Mouse (Mus musculus): ENCODE measurements around the gene Sfswap. TPM values are rescaled to one million over a fixed set of nuclear protein-coding genes. Genes with fewer than 3 reads are reported as not detected.
A peak's percentile ranks its signal among the peaks of the same experiment; 100 is the strongest.

The Sfswap gene
- polyA plus RNA-seq, 1 experiment from 2014 or later: 58.5 TPM

- Histone ChIP-seq H3K4me2 (ENCODE audit: low read length) (no peak overlapping the region), H3K4me1 (ENCODE audit: control insufficient read depth, insufficient read depth, low read length) (no peaks in the 10 kb centered on the region), H3K4me3 (replicated peaks; ENCODE audit: low read depth, low read length) (no peak overlapping the region), H3K9me3 (ENCODE audit: control insufficient read depth, low read length) (no peaks in the 10 kb centered on the region), H3K27ac (replicated peaks; ENCODE audit: low read depth, low read length) (no peak overlapping the region), H3K27me3 (ENCODE audit: control insufficient read depth, insufficient read depth, low read length) (no peaks in the 10 kb centered on the region), H3K9ac (replicated peaks; ENCODE audit: low read length) (no peak overlapping the region), H3K36me3 (ENCODE audit: control insufficient read depth, insufficient read depth, low read length) (peaks cover 30% of the 10 kb centered on the region)
- DNase-seq (no peak), ATAC-seq (ENCODE audit: low FRiP score, low TSS enrichment) (no peak)
- 95% methylated on average over 3 of the region's 3 CpGs for WGBS
Measured at GRCm38 (mm10) chr5:129535431-129535830, 34.4 kb downstream of the Sfswap start.

DNA sequence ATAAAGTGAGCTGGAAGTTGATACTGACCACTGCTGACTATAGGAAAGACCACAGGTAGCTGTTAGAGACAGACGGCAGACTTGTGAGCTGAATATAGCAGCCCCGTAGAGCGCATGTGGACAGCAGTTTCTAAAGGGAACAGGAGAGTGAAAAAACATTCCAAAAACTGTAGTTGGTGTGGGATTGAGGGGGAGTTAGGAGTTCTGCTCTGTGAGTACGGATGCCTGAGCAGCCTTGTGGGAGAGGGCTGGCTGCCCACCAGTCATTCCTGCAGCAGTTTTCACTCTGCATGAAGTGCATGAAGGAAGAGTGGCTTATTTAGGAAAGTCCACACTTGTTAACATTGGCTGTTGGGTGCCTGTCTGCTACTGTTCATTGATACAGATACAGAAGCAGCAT is 37.8 kb downstream of the Sfswap start:
- DNase-seq: no peak
- no peak overlapping the region for H3K27ac ChIP-seq (replicated peaks; ENCODE audit: low read depth, low read length)
- peaks cover 53% of the 10 kb centered on the region for H3K36me3 ChIP-seq (ENCODE audit: control insufficient read depth, insufficient read depth, low read length)
- no peaks in the 10 kb centered on the region for H3K9me3 ChIP-seq (ENCODE audit: control insufficient read depth, low read length)
- no peak for ATAC-seq (ENCODE audit: low FRiP score, low TSS enrichment)
- H3K4me1 ChIP-seq (ENCODE audit: control insufficient read depth, insufficient read depth, low read length): no peaks in the 10 kb centered on the region
- no peak overlapping the region for H3K4me2 ChIP-seq (ENCODE audit: low read length)
- H3K27me3 ChIP-seq (ENCODE audit: control insufficient read depth, insufficient read depth, low read length): no peaks in the 10 kb centered on the region
- WGBS: 91% methylated on average over 4 of the region's 4 CpGs
- no peak overlapping the region for H3K9ac ChIP-seq (replicated peaks; ENCODE audit: low read length)
- no peak overlapping the region for H3K4me3 ChIP-seq (replicated peaks; ENCODE audit: low read depth, low read length)

DNA sequence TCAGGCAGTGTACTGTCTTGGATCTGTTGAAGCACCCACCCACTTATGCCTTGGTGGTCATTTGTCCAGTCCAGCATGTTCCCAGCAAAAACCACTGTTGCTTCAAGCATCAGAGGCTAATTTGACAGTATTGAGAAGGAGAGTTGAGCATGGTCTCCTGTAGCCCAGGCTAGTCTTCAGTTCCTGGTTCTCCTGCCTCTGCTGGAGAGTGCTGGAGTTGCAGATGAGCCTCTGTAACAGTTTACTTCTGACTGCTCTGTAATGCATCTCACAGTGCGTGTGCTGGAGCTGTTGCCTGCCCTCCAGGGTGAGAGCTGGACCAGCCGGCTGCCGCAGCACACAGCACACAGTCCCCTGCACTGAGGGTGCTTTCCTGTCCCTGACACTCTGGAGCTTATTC is 41.2 kb downstream of the Sfswap start:
- H3K4me2 ChIP-seq (ENCODE audit: low read length): no peak overlapping the region
- ATAC-seq (ENCODE audit: low FRiP score, low TSS enrichment): no peak
- H3K36me3 ChIP-seq (ENCODE audit: control insufficient read depth, insufficient read depth, low read length): peaks cover 69% of the 10 kb centered on the region
- H3K4me1 ChIP-seq (ENCODE audit: control insufficient read depth, insufficient read depth, low read length): no peaks in the 10 kb centered on the region
- H3K9ac ChIP-seq (replicated peaks; ENCODE audit: low read length): no peak overlapping the region
- H3K9me3 ChIP-seq (ENCODE audit: control insufficient read depth, low read length): no peaks in the 10 kb centered on the region
- peak; percentile 17 for DNase-seq
- H3K27ac ChIP-seq (replicated peaks; ENCODE audit: low read depth, low read length): no peak overlapping the region
- no peak overlapping the region for H3K4me3 ChIP-seq (replicated peaks; ENCODE audit: low read depth, low read length)
- 89% methylated on average over 3 of the region's 3 CpGs for WGBS
- H3K27me3 ChIP-seq (ENCODE audit: control insufficient read depth, insufficient read depth, low read length): no peaks in the 10 kb centered on the region

- Histone ChIP-seq H3K4me2 (ENCODE audit: low read length) (no peak overlapping the region), H3K4me3 (replicated peaks; ENCODE audit: low read depth, low read length) (no peak overlapping the region), H3K9me3 (ENCODE audit: control insufficient read depth, low read length) (no peaks in the 10 kb centered on the region), H3K36me3 (ENCODE audit: control insufficient read depth, insufficient read depth, low read length) (peaks cover 92% of the 10 kb centered on the region), H3K4me1 (ENCODE audit: control insufficient read depth, insufficient read depth, low read length) (no peaks in the 10 kb centered on the region), H3K27ac (replicated peaks; ENCODE audit: low read depth, low read length) (no peak overlapping the region), H3K9ac (replicated peaks; ENCODE audit: low read length) (no peak overlapping the region), H3K27me3 (ENCODE audit: control insufficient read depth, insufficient read depth, low read length) (no peaks in the 10 kb centered on the region)
- DNase-seq: no peak
- WGBS: 94% methylated on average over 9 of the region's 9 CpGs
- no peak for ATAC-seq (ENCODE audit: low FRiP score, low TSS enrichment)
Measured at GRCm38 (mm10) chr5:129545787-129546186, 44.8 kb downstream of the Sfswap start.

DNA sequence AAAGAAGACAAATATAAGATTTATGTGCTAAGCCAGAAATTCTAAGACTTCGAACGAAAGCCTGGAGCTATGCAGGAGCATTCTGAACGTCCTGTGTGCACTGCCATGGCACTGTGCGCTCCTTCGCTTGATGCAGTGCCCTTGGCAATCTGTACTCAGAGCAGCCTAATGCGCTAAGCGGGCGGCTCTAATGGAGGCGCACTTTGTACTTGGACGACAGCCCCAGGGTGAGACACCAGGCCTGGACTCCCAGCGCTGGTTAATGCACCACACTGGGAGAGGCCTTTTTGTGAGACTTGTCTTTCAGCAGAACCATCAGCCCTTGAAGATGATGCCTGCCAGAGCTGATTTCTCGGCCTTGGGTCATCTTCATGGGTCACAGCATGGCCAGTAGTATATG is 48.7 kb downstream of the Sfswap start:
- H3K27ac ChIP-seq (replicated peaks; ENCODE audit: low read depth, low read length): no peak overlapping the region
- WGBS: 89% methylated on average over 12 of the region's 12 CpGs
- no peaks in the 10 kb centered on the region for H3K9me3 ChIP-seq (ENCODE audit: control insufficient read depth, low read length)
- H3K9ac ChIP-seq (replicated peaks; ENCODE audit: low read length): no peak overlapping the region
- DNase-seq (peak; percentile 2), ATAC-seq (ENCODE audit: low FRiP score, low TSS enrichment) (no peak)
- no peak overlapping the region for H3K4me3 ChIP-seq (replicated peaks; ENCODE audit: low read depth, low read length)
- H3K36me3 ChIP-seq (ENCODE audit: control insufficient read depth, insufficient read depth, low read length): peaks cover 94% of the 10 kb centered on the region
- no peaks in the 10 kb centered on the region for H3K4me1 ChIP-seq (ENCODE audit: control insufficient read depth, insufficient read depth, low read length)
- no peak overlapping the region for H3K4me2 ChIP-seq (ENCODE audit: low read length)
- no peaks in the 10 kb centered on the region for H3K27me3 ChIP-seq (ENCODE audit: control insufficient read depth, insufficient read depth, low read length)

DNA sequence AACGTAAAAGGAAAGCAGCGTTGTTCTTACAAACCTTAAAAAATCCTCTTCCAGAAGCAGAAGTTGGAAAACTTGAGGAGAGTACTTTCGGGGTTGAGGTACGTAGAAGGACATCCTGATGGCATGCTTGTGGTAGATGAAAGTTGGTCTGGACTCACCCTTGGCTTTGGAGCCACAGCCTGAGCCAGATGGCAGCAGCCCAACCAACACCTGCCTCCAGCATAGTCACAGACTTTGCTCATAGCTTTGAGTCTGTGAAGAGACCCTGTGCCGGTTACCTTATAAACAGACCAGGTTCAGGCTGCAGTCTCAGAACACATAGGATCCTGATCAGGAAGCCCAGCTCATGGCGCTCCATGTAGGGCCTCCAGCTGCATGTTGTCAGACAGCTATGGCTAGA is 49.8 kb downstream of the Sfswap start:
- peaks cover 97% of the 10 kb centered on the region for H3K36me3 ChIP-seq (ENCODE audit: control insufficient read depth, insufficient read depth, low read length)
- no peak for DNase-seq
- no peak overlapping the region for H3K4me2 ChIP-seq (ENCODE audit: low read length)
- H3K4me1 ChIP-seq (ENCODE audit: control insufficient read depth, insufficient read depth, low read length): no peaks in the 10 kb centered on the region
- H3K27ac ChIP-seq (replicated peaks; ENCODE audit: low read depth, low read length): no peak overlapping the region
- ATAC-seq (ENCODE audit: low FRiP score, low TSS enrichment): no peak
- no peaks in the 10 kb centered on the region for H3K27me3 ChIP-seq (ENCODE audit: control insufficient read depth, insufficient read depth, low read length)
- no peak overlapping the region for H3K4me3 ChIP-seq (replicated peaks; ENCODE audit: low read depth, low read length)
- no peak overlapping the region for H3K9ac ChIP-seq (replicated peaks; ENCODE audit: low read length)
- 96% methylated on average over 6 of the region's 6 CpGs for WGBS
- H3K9me3 ChIP-seq (ENCODE audit: control insufficient read depth, low read length): no peaks in the 10 kb centered on the region

DNA sequence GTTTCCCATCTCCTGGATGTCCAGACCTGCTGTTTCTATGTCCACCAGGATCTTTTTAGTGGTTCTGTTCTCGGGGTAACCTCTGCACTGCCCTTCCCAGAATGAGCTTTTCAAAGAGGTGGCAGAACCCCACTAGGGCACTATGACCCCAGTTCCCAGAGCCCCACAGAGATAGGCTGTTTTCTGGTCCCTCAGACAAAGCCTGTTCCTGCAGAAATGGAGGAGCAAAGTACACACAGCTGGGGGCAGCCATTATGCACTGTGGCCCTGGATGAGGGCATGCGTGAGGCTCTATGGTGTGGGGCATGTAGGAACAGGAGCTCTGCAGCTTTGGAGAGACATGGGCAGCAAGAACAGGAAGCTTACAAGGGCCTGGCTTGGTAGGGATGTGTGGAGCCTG is 51.0 kb downstream of the Sfswap start:
- Histone ChIP-seq H3K4me3 (replicated peaks; ENCODE audit: low read depth, low read length) (no peak overlapping the region), H3K4me2 (ENCODE audit: low read length) (no peak overlapping the region), H3K27me3 (ENCODE audit: control insufficient read depth, insufficient read depth, low read length) (no peaks in the 10 kb centered on the region), H3K9me3 (ENCODE audit: control insufficient read depth, low read length) (no peaks in the 10 kb centered on the region), H3K27ac (replicated peaks; ENCODE audit: low read depth, low read length) (no peak overlapping the region), H3K4me1 (ENCODE audit: control insufficient read depth, insufficient read depth, low read length) (no peaks in the 10 kb centered on the region), H3K9ac (replicated peaks; ENCODE audit: low read length) (no peak overlapping the region), H3K36me3 (ENCODE audit: control insufficient read depth, insufficient read depth, low read length) (peaks cover 99% of the 10 kb centered on the region)
- 97% methylated on average over 2 of the region's 2 CpGs for WGBS
- ATAC-seq (ENCODE audit: low FRiP score, low TSS enrichment): no peak
- DNase-seq: no peak

DNA sequence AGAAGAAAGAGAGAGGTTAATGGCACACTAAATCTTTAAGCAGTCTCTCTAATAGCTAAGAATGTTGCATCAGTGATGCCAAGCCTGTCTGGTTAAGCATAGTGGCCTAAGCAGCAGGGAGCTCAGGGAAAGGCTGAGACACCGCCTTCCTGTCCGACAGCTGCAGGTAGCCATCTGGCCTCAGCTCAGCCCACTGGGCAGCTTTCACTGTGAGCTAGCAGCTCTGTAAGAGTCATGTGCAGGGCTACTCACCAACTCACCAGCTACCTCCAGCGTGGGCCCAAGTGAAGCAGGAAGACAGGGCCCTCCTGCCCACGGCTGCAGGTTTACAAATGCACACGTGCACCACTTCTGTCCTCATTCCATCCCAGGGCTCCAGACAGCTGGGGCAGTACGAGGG is 52.6 kb downstream of the Sfswap start:
- H3K9me3 ChIP-seq (ENCODE audit: control insufficient read depth, low read length): no peaks in the 10 kb centered on the region
- H3K27ac ChIP-seq (replicated peaks; ENCODE audit: low read depth, low read length): no peak overlapping the region
- no peaks in the 10 kb centered on the region for H3K4me1 ChIP-seq (ENCODE audit: control insufficient read depth, insufficient read depth, low read length)
- no peak overlapping the region for H3K4me3 ChIP-seq (replicated peaks; ENCODE audit: low read depth, low read length)
- no peak overlapping the region for H3K9ac ChIP-seq (replicated peaks; ENCODE audit: low read length)
- 92% methylated on average over 6 of the region's 6 CpGs for WGBS
- no peaks in the 10 kb centered on the region for H3K27me3 ChIP-seq (ENCODE audit: control insufficient read depth, insufficient read depth, low read length)
- no peak for DNase-seq
- H3K36me3 ChIP-seq (ENCODE audit: control insufficient read depth, insufficient read depth, low read length): peaks cover 95% of the 10 kb centered on the region
- H3K4me2 ChIP-seq (ENCODE audit: low read length): no peak overlapping the region
- ATAC-seq (ENCODE audit: low FRiP score, low TSS enrichment): no peak

DNA sequence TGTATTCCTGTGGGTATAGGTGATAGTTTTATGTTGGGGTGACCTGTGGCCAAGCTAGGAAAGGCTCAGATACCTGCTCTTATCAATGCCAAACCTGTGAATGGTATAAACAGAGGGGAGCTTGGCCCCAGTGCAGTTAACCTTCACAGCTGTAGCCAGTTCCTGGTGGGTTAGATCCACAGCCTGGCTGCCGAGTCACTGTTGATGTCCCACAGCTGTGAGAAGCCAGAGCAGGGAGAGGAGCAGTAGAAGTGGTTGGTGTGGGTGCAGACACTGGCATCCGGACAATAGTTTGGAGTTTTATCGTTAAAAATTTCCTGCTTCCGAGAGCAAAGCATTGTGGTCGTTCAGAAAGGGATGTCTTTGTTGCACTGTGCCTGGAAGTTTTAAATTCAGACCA is 57.6 kb downstream of the Sfswap start:
- DNase-seq (no peak), ATAC-seq (ENCODE audit: low FRiP score, low TSS enrichment) (no peak)
- no peaks in the 10 kb centered on the region for H3K9me3 ChIP-seq (ENCODE audit: control insufficient read depth, low read length)
- H3K9ac ChIP-seq (replicated peaks; ENCODE audit: low read length): no peak overlapping the region
- no peak overlapping the region for H3K4me2 ChIP-seq (ENCODE audit: low read length)
- no peak overlapping the region for H3K4me3 ChIP-seq (replicated peaks; ENCODE audit: low read depth, low read length)
- no peak overlapping the region for H3K27ac ChIP-seq (replicated peaks; ENCODE audit: low read depth, low read length)
- H3K4me1 ChIP-seq (ENCODE audit: control insufficient read depth, insufficient read depth, low read length): no peaks in the 10 kb centered on the region
- peaks cover 88% of the 10 kb centered on the region for H3K36me3 ChIP-seq (ENCODE audit: control insufficient read depth, insufficient read depth, low read length)
- no peaks in the 10 kb centered on the region for H3K27me3 ChIP-seq (ENCODE audit: control insufficient read depth, insufficient read depth, low read length)
- 92% methylated on average over 5 of the region's 5 CpGs for WGBS

Measured in midbrain, embryonic 14.5 days (tissue).